Mouse (Mus musculus) telencephalon, adult 2 months (tissue): Measurements from ENCODE around the gene Nefh.
A peak's percentile ranks its signal among the peaks of the same experiment; 100 is the strongest.

ENCODE experiments used
- DNase-seq: peaks from one replicate; pipeline ENCODE4 v3.0.0-alpha.2; 2011; ENCODE audit warnings: low read depth, low spot score

The Nefh gene

GRCm38 (mm10) chr11:4947813-4948174, at the start of gene Nefh:
Nefh (minus strand) TSS chr11:4948064.
- no peak for DNase-seq

- no peak for DNase-seq
Measured at GRCm38 (mm10) chr11:4996621-4997199, 48.8 kb upstream of the Nefh start.

- DNase-seq = no peak
Measured at GRCm38 (mm10) chr11:4995676-4996075, 47.8 kb upstream of the Nefh start.

GRCm38 (mm10) chr11:4992471-4992870, 44.6 kb upstream of the Nefh start:
- no peak for DNase-seq

- no peak for DNase-seq
Measured at GRCm38 (mm10) chr11:4989187-4989586, 41.3 kb upstream of the Nefh start.

GRCm38 (mm10) chr11:4987487-4987852, 39.6 kb upstream of the Nefh start:
- DNase-seq = no peak

GRCm38 (mm10) chr11:4986695-4987486, 39.0 kb upstream of the Nefh start, which contains the start of gene Ap1b1:
Ap1b1 (plus strand) TSS chr11:4986824.
- peak; percentile 65 for DNase-seq

GRCm38 (mm10) chr11:4984799-4985198, 36.9 kb upstream of the Nefh start:
- DNase-seq = no peak

GRCm38 (mm10) chr11:4984249-4984648, 36.4 kb upstream of the Nefh start:
- peak; percentile 44 for DNase-seq

- DNase-seq = no peak
Measured at GRCm38 (mm10) chr11:4983538-4983937, 35.7 kb upstream of the Nefh start.

- DNase-seq = no peak
Measured at GRCm38 (mm10) chr11:4983010-4983409, 35.1 kb upstream of the Nefh start.

- DNase-seq = peak; percentile 41
Measured at GRCm38 (mm10) chr11:4975623-4976022, 27.8 kb upstream of the Nefh start.

GRCm38 (mm10) chr11:4974376-4975122, 26.7 kb upstream of the Nefh start:
- DNase-seq = no peak

GRCm38 (mm10) chr11:4973871-4974256, 26.0 kb upstream of the Nefh start:
- DNase-seq = no peak

GRCm38 (mm10) chr11:4972967-4973870, 25.4 kb upstream of the Nefh start:
- DNase-seq = no peak

GRCm38 (mm10) chr11:4968376-4968775, 20.5 kb upstream of the Nefh start:
- DNase-seq = no peak

GRCm38 (mm10) chr11:4967549-4967948, 19.7 kb upstream of the Nefh start:
- DNase-seq = no peak

GRCm38 (mm10) chr11:4966888-4967287, 19.0 kb upstream of the Nefh start:
- DNase-seq = no peak

- no peak for DNase-seq
Measured at GRCm38 (mm10) chr11:4966325-4966724, 18.5 kb upstream of the Nefh start.

GRCm38 (mm10) chr11:4963099-4963808, 15.4 kb upstream of the Nefh start:
- DNase-seq = no peak

- no peak for DNase-seq
Measured at GRCm38 (mm10) chr11:4953918-4954317, 6.1 kb upstream of the Nefh start.
